Mouse (Mus musculus): Measurements from ENCODE around the gene Sptb. TPM values are rescaled to one million over a fixed set of nuclear protein-coding genes. Genes with fewer than 3 reads are reported as not detected.

Sptb gene
- total RNA-seq, 2 experiments from 2014 or later, result 669 to 1,485 TPM

GRCm38 (mm10) chr12:76552321-76552720, 158.0 kb downstream of the Sptb start:
- no peak for ATAC-seq (replicated peaks; ENCODE audit: low FRiP score, poor library complexity, severe bottlenecking)

GRCm38 (mm10) chr12:76549203-76549602, 161.1 kb downstream of the Sptb start:
- no peak for ATAC-seq (replicated peaks; ENCODE audit: low FRiP score, poor library complexity, severe bottlenecking)

GRCm38 (mm10) chr12:76548082-76548423, 162.3 kb downstream of the Sptb start:
- ATAC-seq (replicated peaks; ENCODE audit: low FRiP score, poor library complexity, severe bottlenecking), result no peak

- no peak for ATAC-seq (replicated peaks; ENCODE audit: low FRiP score, poor library complexity, severe bottlenecking)
Measured at GRCm38 (mm10) chr12:76547409-76548081, 162.8 kb downstream of the Sptb start.

- no peak for ATAC-seq (replicated peaks; ENCODE audit: low FRiP score, poor library complexity, severe bottlenecking)
Measured at GRCm38 (mm10) chr12:76546383-76547276, 163.7 kb downstream of the Sptb start.

- no peak for ATAC-seq (replicated peaks; ENCODE audit: low FRiP score, poor library complexity, severe bottlenecking)
Measured at GRCm38 (mm10) chr12:76545786-76546370, 164.5 kb downstream of the Sptb start.

GRCm38 (mm10) chr12:76541879-76542278, 168.5 kb downstream of the Sptb start:
- ATAC-seq (replicated peaks; ENCODE audit: low FRiP score, poor library complexity, severe bottlenecking), result no peak

GRCm38 (mm10) chr12:76541475-76541874, 168.9 kb downstream of the Sptb start:
- ATAC-seq (replicated peaks; ENCODE audit: low FRiP score, poor library complexity, severe bottlenecking), result no peak

- no peak for ATAC-seq (replicated peaks; ENCODE audit: low FRiP score, poor library complexity, severe bottlenecking)
Measured at GRCm38 (mm10) chr12:76540701-76541221, 169.6 kb downstream of the Sptb start.

- ATAC-seq (replicated peaks; ENCODE audit: low FRiP score, poor library complexity, severe bottlenecking), result no peak
Measured at GRCm38 (mm10) chr12:76540169-76540568, 170.2 kb downstream of the Sptb start.

GRCm38 (mm10) chr12:76537434-76537833, 172.9 kb downstream of the Sptb start:
- no peak for ATAC-seq (replicated peaks; ENCODE audit: low FRiP score, poor library complexity, severe bottlenecking)

- ATAC-seq (replicated peaks; ENCODE audit: low FRiP score, poor library complexity, severe bottlenecking), result no peak
Measured at GRCm38 (mm10) chr12:76536591-76537153, 173.7 kb downstream of the Sptb start.

GRCm38 (mm10) chr12:76535471-76535900, 174.9 kb downstream of the Sptb start:
- no peak for ATAC-seq (replicated peaks; ENCODE audit: low FRiP score, poor library complexity, severe bottlenecking)

GRCm38 (mm10) chr12:76534641-76535283, 175.6 kb downstream of the Sptb start:
- no peak for ATAC-seq (replicated peaks; ENCODE audit: low FRiP score, poor library complexity, severe bottlenecking)

- ATAC-seq (replicated peaks; ENCODE audit: low FRiP score, poor library complexity, severe bottlenecking), result no peak
Measured at GRCm38 (mm10) chr12:76534233-76534632, 176.1 kb downstream of the Sptb start.

- no peak for ATAC-seq (replicated peaks; ENCODE audit: low FRiP score, poor library complexity, severe bottlenecking)
Measured at GRCm38 (mm10) chr12:76533377-76534222, 176.7 kb downstream of the Sptb start.

GRCm38 (mm10) chr12:76532926-76533376, 177.4 kb downstream of the Sptb start:
- no peak for ATAC-seq (replicated peaks; ENCODE audit: low FRiP score, poor library complexity, severe bottlenecking)

- no peak for ATAC-seq (replicated peaks; ENCODE audit: low FRiP score, poor library complexity, severe bottlenecking)
Measured at GRCm38 (mm10) chr12:76531986-76532925, 178.1 kb downstream of the Sptb start.
